Comparison of ENCODE assay signal across 10 mouse cellular contexts in the genomic region with DNA sequence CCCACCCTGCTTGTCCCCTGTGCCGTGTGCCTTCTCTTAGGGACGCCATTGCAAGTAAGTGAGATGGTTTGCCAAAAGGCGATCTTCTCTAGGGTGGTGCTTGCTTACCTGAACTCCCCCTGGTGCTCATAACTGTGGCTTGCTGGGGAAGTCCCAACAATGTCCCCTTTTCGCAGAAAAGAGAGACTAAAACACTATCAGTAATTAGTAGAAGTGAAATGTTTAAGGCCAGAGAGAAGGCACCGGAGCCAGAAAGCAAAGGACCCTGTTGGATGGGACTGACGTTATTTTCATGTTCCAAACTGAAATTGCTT. TPM values are rescaled to one million over a fixed set of nuclear protein-coding genes. Genes with fewer than 3 reads are reported as not detected.
DNase-seq lines count a peak whose midpoint lies in the region; ATAC-seq and TF ChIP-seq lines count a peak whose summit lies in the region.
"Had no signal": no experiment of that assay in that cellular context is flagged by ENCODE, and none has a peak within 500 bp of the region (broad histone marks: within the 10 kb centered on the region; RNA-seq: fewer than 3 reads in every experiment).

No protein-coding gene starts in this region.

- H3K9me3 ChIP-seq in embryonic facial prominence, embryonic 15.5 days (replicated peaks), result no peaks in the 10 kb centered on the region
- H3K9me3 ChIP-seq in hindbrain, postnatal 0 days (ENCODE audit: low read length), result no peaks in the 10 kb centered on the region
- no peaks in the 10 kb centered on the region for H3K9me3 ChIP-seq in midbrain, postnatal 0 days (ENCODE audit: low read length)

- peak; percentile 13 for DNase-seq in layer of hippocampus, adult 11-12 months (ENCODE audit: low spot score)
- DNase-seq in layer of hippocampus, adult 9-10 months (ENCODE audit: low spot score), result no peak
- no peak for DNase-seq in hindbrain, postnatal 0 days (ENCODE audit: low spot score)
- DNase-seq in midbrain, postnatal 0 days (ENCODE audit: low spot score), result no peak
- DNase-seq in ovary, postnatal 10 days (ENCODE audit: low spot score), result no peak
- no peak for DNase-seq in ovary, adult 18-20 months (ENCODE audit: low spot score)
- no peak for DNase-seq in left cerebral cortex, adult 9 months (ENCODE audit: low spot score in 2 of 2)
- DNase-seq: heart, adult 18-20 months had no signal

- H3K27me3 ChIP-seq in embryonic facial prominence, embryonic 15.5 days, result peaks cover 31% of the 10 kb centered on the region
- H3K27me3 ChIP-seq in hindbrain, postnatal 0 days (ENCODE audit: insufficient read depth, low read length), result no peaks in the 10 kb centered on the region
- no peaks in the 10 kb centered on the region for H3K27me3 ChIP-seq in midbrain, postnatal 0 days (ENCODE audit: insufficient read depth, low read length)

- no peak for ATAC-seq in embryonic facial prominence, embryonic 15.5 days (ENCODE audit: insufficient number of reproducible peaks, low FRiP score, low TSS enrichment, low read depth)
- ATAC-seq in hindbrain, postnatal 0 days, result no peak
- ATAC-seq in midbrain, postnatal 0 days (ENCODE audit: low FRiP score), result no peak

- H3K9ac ChIP-seq in embryonic facial prominence, embryonic 15.5 days, result no peak overlapping the region
- peak overlapping the region; percentile 79 for H3K9ac ChIP-seq in hindbrain, postnatal 0 days (replicated peaks; ENCODE audit: low read length)
- H3K9ac ChIP-seq in midbrain, postnatal 0 days (replicated peaks; ENCODE audit: low read length, poor library complexity, severe bottlenecking), result peak overlapping the region; percentile 81
- H3K9ac ChIP-seq: liver, embryonic 14.5 days had no signal

- 21% methylated on average over 6 of the region's 6 CpGs for WGBS in embryonic facial prominence, embryonic 15.5 days
- WGBS in hindbrain, postnatal 0 days, result 16% methylated on average over 6 of the region's 6 CpGs
- 12% methylated on average over 6 of the region's 6 CpGs for WGBS in midbrain, postnatal 0 days

- H3K27ac ChIP-seq in embryonic facial prominence, embryonic 15.5 days (replicated peaks), result no peak overlapping the region
- H3K27ac ChIP-seq in hindbrain, postnatal 0 days, result no peak overlapping the region
- peak overlapping the region; percentile 67 for H3K27ac ChIP-seq in midbrain, postnatal 0 days (ENCODE audit: low read depth, low read length)
- H3K27ac ChIP-seq: liver, embryonic 14.5 days had no signal

- no peaks in the 10 kb centered on the region for H3K36me3 ChIP-seq in embryonic facial prominence, embryonic 15.5 days
- H3K36me3 ChIP-seq in hindbrain, postnatal 0 days (ENCODE audit: insufficient read depth, low read length), result no peaks in the 10 kb centered on the region
- no peaks in the 10 kb centered on the region for H3K36me3 ChIP-seq in midbrain, postnatal 0 days (ENCODE audit: insufficient read depth, low read length)

- peak overlapping the region; percentile 49 for H3K4me3 ChIP-seq in embryonic facial prominence, embryonic 15.5 days (replicated peaks)
- peak overlapping the region; percentile 77 for H3K4me3 ChIP-seq in hindbrain, postnatal 0 days (ENCODE audit: low read length)
- peak overlapping the region; percentile 59 for H3K4me3 ChIP-seq in midbrain, postnatal 0 days (ENCODE audit: low read depth, low read length)

- H3K4me2 ChIP-seq in embryonic facial prominence, embryonic 15.5 days (replicated peaks), result peak overlapping the region; percentile 88
- H3K4me2 ChIP-seq in hindbrain, postnatal 0 days (ENCODE audit: low read depth, low read length), result peak overlapping the region; percentile 85
- peak overlapping the region; percentile 60 for H3K4me2 ChIP-seq in midbrain, postnatal 0 days (ENCODE audit: low read depth, low read length, poor library complexity, severe bottlenecking)

- TF ChIP-seq CTCF in hindbrain, postnatal 0 days (IDR thresholded peaks at IDR 0.05; ENCODE audit: low read depth), result peak; percentile 56
- peak; percentile 68 for TF ChIP-seq CTCF in midbrain, postnatal 0 days (IDR thresholded peaks at IDR 0.05)

- peaks cover 11% of the 10 kb centered on the region; the same call in 1 of the 2 replicates for H3K4me1 ChIP-seq in embryonic facial prominence, embryonic 15.5 days
- no peaks in the 10 kb centered on the region for H3K4me1 ChIP-seq in hindbrain, postnatal 0 days (ENCODE audit: insufficient read depth, low read length)
- H3K4me1 ChIP-seq in midbrain, postnatal 0 days (ENCODE audit: insufficient read depth, low read length), result no peaks in the 10 kb centered on the region

RNA-seq across cellular contexts. Expression of a gene that starts 0.3 kb away (rescaled TPM):
- 0.83 and 1.2 TPM in 2 replicates for polyA plus RNA-seq in embryonic facial prominence, embryonic 15.5 days (2015; fragmentation: Nextera tagmentation; extraction: Ambion mirVana)
- total RNA-seq in hindbrain, postnatal 0 days (2014; rRNA removed), result 13.0 TPM in 2 replicates
- polyA plus RNA-seq in hindbrain, postnatal 0 days (2015; fragmentation: Nextera tagmentation; extraction: Ambion mirVana), result 8.1 and 8.4 TPM in 2 replicates
- total RNA-seq in midbrain, postnatal 0 days (2014; rRNA removed), result 11.8 and 25.3 TPM in 2 replicates
- polyA plus RNA-seq in midbrain, postnatal 0 days (2015; fragmentation: Nextera tagmentation; extraction: Ambion mirVana), result 9.5 and 11.5 TPM in 2 replicates

RNA-seq across cellular contexts. Expression of a gene that starts 32.2 kb away (rescaled TPM):
- polyA plus RNA-seq in embryonic facial prominence, embryonic 15.5 days (2015; fragmentation: Nextera tagmentation; extraction: Ambion mirVana), result 1.7 and 3.4 TPM in 2 replicates
- 125 and 134 TPM in 2 replicates for total RNA-seq in hindbrain, postnatal 0 days (2014; rRNA removed)
- polyA plus RNA-seq in hindbrain, postnatal 0 days (2015; fragmentation: Nextera tagmentation; extraction: Ambion mirVana), result 34.0 and 39.3 TPM in 2 replicates
- total RNA-seq in midbrain, postnatal 0 days (2014; rRNA removed), result 159 and 191 TPM in 2 replicates
- 47.8 and 58.0 TPM in 2 replicates for polyA plus RNA-seq in midbrain, postnatal 0 days (2015; fragmentation: Nextera tagmentation; extraction: Ambion mirVana)
